Mouse (Mus musculus) bone marrow, adult 2 months (tissue): ENCODE data around the gene Tmem52b.

Source experiments
- CTCF ChIP-seq: fragments of 200-500 bp; IDR thresholded peaks from 2 replicates; pipeline ENCODE4 v1.5.1; 2011; ENCODE audit warnings: low read length, control low read depth; ENCODE audit not compliant: control insufficient read depth, insufficient read depth
- POLR2A ChIP-seq: fragments of 200-500 bp; IDR thresholded peaks from 2 replicates; pipeline ENCODE4 v1.6.1; 2011; ENCODE audit warnings: low read depth, mild to moderate bottlenecking, control low read depth, low read length, borderline replicate concordance; ENCODE audit not compliant: control insufficient read depth

DNA sequence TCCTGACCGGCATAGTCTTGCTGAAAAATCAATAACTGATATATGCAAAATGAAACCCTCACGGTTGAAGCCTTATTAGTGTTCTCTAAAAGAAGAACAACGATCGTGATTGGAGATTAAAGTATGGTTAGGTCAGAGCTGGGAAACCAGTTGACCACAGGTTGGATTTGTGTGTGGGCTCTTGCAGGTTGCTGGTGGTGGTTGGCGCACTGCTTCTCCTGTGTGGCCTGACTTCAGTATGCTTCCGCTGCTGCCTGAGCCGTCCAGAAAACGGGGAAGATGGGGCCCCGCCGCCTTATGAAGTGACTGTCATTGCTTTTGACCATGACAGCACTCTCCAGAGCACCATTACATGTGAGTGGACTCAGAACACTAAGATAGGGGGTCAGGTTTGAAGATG is 4.0 kb downstream of the Tmem52b start:
- no peak for TF ChIP-seq CTCF
- TF ChIP-seq POLR2A, result no peak
